Mouse (Mus musculus) embryonic facial prominence, embryonic 14.5 days (tissue): ENCODE results near the gene Zap70. TPM values are rescaled to one million over a fixed set of nuclear protein-coding genes. Genes with fewer than 3 reads are reported as not detected.

Experiments used
- ATAC-seq: fragments of 200-750 bp; cut with Nextera tagmentation; 2 replicates; pipeline ENCODE4 v1.8.0; 2017; ENCODE audit warnings: low read depth, moderate number of reproducible peaks, moderate TSS enrichment
- DNase-seq: peaks from one replicate; pipeline ENCODE4 v3.0.0-alpha.2; 2015; ENCODE audit warnings: low spot score
- H3K27ac ChIP-seq: fragments of 300-500 bp; sonication (generic); replicated peaks from 2 replicates; pipeline ENCODE4 v1.5.1; 2014; ENCODE audit warnings: low read depth, mild to moderate bottlenecking, low read length, moderate library complexity
- H3K27me3 ChIP-seq: fragments of 300-500 bp; sonication (generic); replicated peaks from 2 replicates; pipeline ENCODE4 v1.6.1; 2014; ENCODE audit warnings: low read length; ENCODE audit not compliant: control insufficient read depth, insufficient read depth
- H3K36me3 ChIP-seq: fragments of 300-500 bp; sonication (generic); 2 replicates; pipeline ENCODE4 v1.6.1; 2014; ENCODE audit warnings: low read length, mixed read lengths; ENCODE audit not compliant: control insufficient read depth, insufficient read depth
- H3K4me1 ChIP-seq: fragments of 300-500 bp; sonication (generic); 2 replicates; pipeline ENCODE4 v1.6.1; 2014; ENCODE audit warnings: antibody characterized with exemption, low read length; ENCODE audit not compliant: control insufficient read depth, insufficient read depth
- H3K4me2 ChIP-seq: fragments of 300-500 bp; sonication (generic); 2 replicates; pipeline ENCODE4 v1.6.1; 2014; ENCODE audit warnings: low read depth, mild to moderate bottlenecking, low read length, moderate library complexity, mixed read lengths
- H3K4me3 ChIP-seq: fragments of 300-500 bp; sonication (generic); 2 replicates; pipeline ENCODE4 v1.5.1; 2014; ENCODE audit warnings: low read depth, mild to moderate bottlenecking, low read length
- H3K9ac ChIP-seq: fragments of 300-500 bp; sonication (generic); 2 replicates; pipeline ENCODE4 v1.6.1; 2014; ENCODE audit warnings: low read depth, mild to moderate bottlenecking, low read length, moderate library complexity, mixed read lengths
- H3K9me3 ChIP-seq: fragments of 300-500 bp; sonication (generic); 2 replicates; pipeline ENCODE4 v1.6.1; 2016; ENCODE audit warnings: low read length; ENCODE audit not compliant: control insufficient read depth
- WGBS: fragments of 180-500 bp; shearing (Covaris S2); extraction: QIAGEN DNeasy Blood & Tissue Kit; methylation state at CpG from one replicate; pipeline ENCODE4 v1.1.7; 2014; 5-methylcytosine and 5-hydroxymethylcytosine counted together
- polyA plus RNA-seq: library from polyadenylated mRNA; unstranded; fragments of >200 nt; fragmentation: Nextera tagmentation; extraction: Ambion mirVana; gene quantifications from 2 replicates; pipeline ENCODE4 v1.2.1, GENCODE M21; 2014

Zap70 gene
- polyA plus RNA-seq, 1 experiment from 2014 or later: 0.36 TPM

DNA sequence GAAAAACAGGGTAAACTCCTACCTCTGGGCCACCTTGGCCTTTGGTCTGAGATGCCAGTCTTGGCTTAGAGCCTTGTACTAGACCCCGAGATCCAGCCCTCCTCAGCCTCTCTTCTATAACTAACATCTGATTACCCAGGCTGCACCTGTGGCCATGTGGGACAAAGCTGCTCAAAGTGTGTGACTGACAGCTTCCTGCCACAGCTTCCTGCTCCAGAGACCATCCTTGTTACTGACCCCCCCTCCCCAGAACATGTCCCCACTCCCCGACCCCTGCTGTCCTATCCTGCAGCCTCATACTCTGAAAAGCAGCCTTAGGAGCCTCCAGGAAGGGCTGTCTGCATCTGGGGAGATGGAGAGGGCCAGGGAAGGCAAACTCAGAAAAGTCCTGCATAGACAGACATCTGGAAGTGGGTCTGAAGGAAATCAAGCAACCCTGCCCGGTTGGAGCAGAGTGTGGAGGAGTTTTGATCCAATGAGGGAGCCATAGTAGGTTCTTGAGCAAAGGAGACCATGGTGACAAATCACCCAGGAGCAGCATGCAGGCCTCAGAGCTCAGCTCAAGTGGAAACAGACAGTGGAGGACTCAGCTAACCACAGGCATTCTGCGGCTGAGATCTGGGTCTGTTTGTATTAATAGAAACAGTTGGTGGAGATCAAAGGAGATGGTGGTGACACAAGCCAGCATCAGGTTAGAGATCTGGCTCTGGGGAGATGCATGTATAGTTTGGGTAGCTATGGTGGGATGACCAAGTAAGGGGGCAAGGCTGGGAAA, 5.0 kb downstream of the Zap70 start:
- Histone ChIP-seq H3K36me3 (no peaks in the 10 kb centered on the region), H3K9ac (no peak overlapping the region), H3K4me3 (no peak overlapping the region), H3K4me2 (no peak overlapping the region), H3K4me1 (no peaks in the 10 kb centered on the region), H3K9me3 (no peaks in the 10 kb centered on the region), H3K27me3 (peaks cover 8% of the 10 kb centered on the region; the same call in 1 of the 2 replicates), H3K27ac (0 out of 2 replicates have a peak overlapping the region, but pooled peaks have one; percentile 13)
- DNase-seq: peak; percentile 54
- ATAC-seq: no peak
- WGBS: 34% methylated on average over 4 of the region's 4 CpGs

DNA sequence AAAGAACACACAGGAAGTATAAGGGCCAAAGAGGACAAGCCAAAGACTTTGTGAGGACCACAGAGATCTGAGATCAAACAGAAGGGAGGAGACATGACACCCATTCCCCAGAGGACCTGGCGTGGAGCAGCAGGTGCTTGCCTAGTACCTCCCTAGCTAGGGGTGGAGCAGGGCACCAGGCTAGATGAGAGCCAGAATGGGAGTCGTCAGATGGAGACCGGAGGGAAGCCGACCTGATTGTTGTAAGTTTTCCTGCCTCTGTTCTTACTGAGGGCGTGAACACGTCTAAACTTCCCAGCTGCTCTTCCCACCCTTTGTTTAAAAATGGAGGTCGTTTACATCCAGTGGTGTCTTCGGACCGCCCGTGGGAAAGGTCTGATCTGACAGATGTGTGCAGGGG, 5.7 kb downstream of the Zap70 start:
- H3K4me3 ChIP-seq: no peak overlapping the region
- peaks cover 8% of the 10 kb centered on the region; the same call in 1 of the 2 replicates for H3K27me3 ChIP-seq
- H3K9ac ChIP-seq: no peak overlapping the region
- H3K9me3 ChIP-seq: no peaks in the 10 kb centered on the region
- 37% methylated on average over 10 of the region's 10 CpGs for WGBS
- no peak overlapping the region for H3K27ac ChIP-seq
- H3K36me3 ChIP-seq: no peaks in the 10 kb centered on the region
- no peak overlapping the region for H3K4me2 ChIP-seq
- no peaks in the 10 kb centered on the region for H3K4me1 ChIP-seq
- DNase-seq (no peak), ATAC-seq (no peak)

DNA sequence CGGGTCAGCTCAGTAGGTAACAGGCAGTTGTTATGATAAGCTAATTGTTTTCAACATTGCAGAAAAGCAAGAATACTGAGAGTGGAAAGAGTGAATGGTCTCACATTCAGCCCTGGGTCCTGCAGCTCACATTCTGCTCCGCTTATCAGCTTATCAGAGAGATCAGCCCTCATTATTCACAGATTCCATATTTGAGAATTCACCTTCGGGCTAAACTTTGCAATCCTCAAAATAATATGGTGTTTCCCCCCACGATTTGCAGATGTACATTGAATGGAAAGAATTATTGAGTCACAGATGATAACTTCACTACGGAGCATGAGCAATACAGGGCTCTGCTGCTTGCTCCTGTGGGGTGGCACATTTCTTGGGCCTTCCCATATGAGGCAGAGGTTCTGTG, 7.2 kb downstream of the Zap70 start:
- Histone ChIP-seq H3K27ac (no peak overlapping the region), H3K4me2 (no peak overlapping the region), H3K4me1 (no peaks in the 10 kb centered on the region), H3K9ac (no peak overlapping the region), H3K4me3 (no peak overlapping the region), H3K36me3 (no peaks in the 10 kb centered on the region), H3K27me3 (peaks cover 8% of the 10 kb centered on the region; the same call in 1 of the 2 replicates), H3K9me3 (no peaks in the 10 kb centered on the region)
- WGBS: 66% methylated on average over 5 of the region's 5 CpGs
- ATAC-seq (no peak), DNase-seq (no peak)

DNA sequence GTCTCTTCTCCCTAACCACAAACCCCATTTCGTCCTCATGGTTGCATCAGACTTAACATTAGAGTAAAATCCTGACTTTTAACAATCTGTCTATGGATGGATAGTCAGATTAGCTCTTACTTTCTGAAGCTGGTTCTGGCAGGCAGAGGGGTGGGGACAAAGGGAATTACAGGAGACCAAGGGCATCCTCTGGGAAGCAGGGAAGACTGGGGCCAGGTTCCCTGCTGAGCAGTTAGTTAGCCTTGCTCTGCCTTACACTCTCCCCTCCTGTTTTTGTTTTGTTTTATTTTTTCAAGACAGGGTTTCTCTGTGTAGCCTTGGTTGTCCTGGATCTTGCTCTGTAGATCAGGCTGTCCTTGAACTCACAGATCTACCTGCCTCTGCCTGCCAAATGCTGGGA, 8.4 kb downstream of the Zap70 start:
- Histone ChIP-seq H3K9ac (no peak overlapping the region), H3K4me2 (no peak overlapping the region), H3K27me3 (peaks cover 8% of the 10 kb centered on the region; the same call in 1 of the 2 replicates), H3K27ac (no peak overlapping the region), H3K4me3 (no peak overlapping the region), H3K36me3 (no peaks in the 10 kb centered on the region), H3K4me1 (no peaks in the 10 kb centered on the region), H3K9me3 (no peaks in the 10 kb centered on the region)
- 91% methylated on average over 1 of the region's 1 CpGs for WGBS
- DNase-seq (no peak), ATAC-seq (no peak)

GRCm38 (mm10) chr1:36770998-36771397, 9.4 kb downstream of the Zap70 start:
- Histone ChIP-seq H3K27me3 (peaks cover 8% of the 10 kb centered on the region; the same call in 1 of the 2 replicates), H3K4me2 (peak overlapping the region; percentile 52), H3K4me1 (no peaks in the 10 kb centered on the region), H3K9me3 (0 out of 2 replicates have a peak, but pooled peaks cover 5% of the 10 kb centered on the region), H3K4me3 (peak overlapping the region; percentile 27), H3K27ac (no peak overlapping the region), H3K36me3 (no peaks in the 10 kb centered on the region), H3K9ac (0 out of 2 replicates have a peak overlapping the region, but pooled peaks have one; percentile 25)
- DNase-seq (no peak), ATAC-seq (0 out of 2 replicates have a peak, but pooled peaks have one; percentile 23)
- WGBS: 16% methylated on average over 27 of the region's 27 CpGs

DNA sequence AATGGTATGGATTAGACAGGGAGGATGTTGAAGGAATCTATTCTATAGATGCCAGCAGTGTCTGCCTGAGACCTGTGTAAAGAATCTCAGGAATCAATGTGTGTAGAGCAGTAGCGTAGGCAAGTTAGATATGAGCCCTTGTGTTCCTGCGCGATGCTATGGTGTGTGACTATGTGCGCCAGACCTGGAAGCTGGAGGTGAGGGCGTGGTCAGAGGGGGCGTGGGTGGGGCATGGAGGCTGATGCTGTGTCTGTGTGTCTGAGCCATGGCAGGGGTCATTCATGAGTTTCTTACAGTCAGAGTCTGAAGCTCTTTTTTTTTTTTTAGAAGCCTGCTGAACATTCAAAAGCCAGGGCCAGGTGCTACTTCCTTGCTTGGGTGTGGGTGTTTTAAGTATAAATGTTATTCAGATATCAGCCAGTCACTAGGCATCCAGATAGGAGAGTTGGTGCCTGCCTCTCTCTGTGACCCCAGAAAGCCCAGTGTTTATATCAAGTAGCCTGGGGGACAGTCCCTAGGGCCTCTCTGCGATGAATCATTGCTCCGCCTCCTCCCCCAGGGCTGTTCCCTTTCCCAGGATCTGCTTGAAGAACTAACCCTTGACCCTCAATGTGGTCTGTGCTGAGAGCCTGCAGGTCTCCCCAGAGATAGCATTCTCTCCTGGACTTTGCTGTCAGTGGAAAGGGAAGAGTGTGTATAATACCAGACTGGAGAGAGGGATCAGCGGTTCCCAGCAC, 10.8 kb downstream of the Zap70 start:
- H3K4me1 ChIP-seq: no peaks in the 10 kb centered on the region
- no peak overlapping the region for H3K9ac ChIP-seq
- ATAC-seq (no peak), DNase-seq (no peak)
- WGBS: 84% methylated on average over 9 of the region's 9 CpGs
- H3K4me3 ChIP-seq: no peak overlapping the region
- H3K9me3 ChIP-seq: 0 out of 2 replicates have a peak, but pooled peaks cover 5% of the 10 kb centered on the region
- no peak overlapping the region for H3K4me2 ChIP-seq
- H3K36me3 ChIP-seq: no peaks in the 10 kb centered on the region
- H3K27me3 ChIP-seq: peaks cover 8% of the 10 kb centered on the region; the same call in 1 of the 2 replicates
- H3K27ac ChIP-seq: no peak overlapping the region

- 89% methylated on average over 9 of the region's 13 CpGs for WGBS
- H3K9me3 ChIP-seq: no peaks in the 10 kb centered on the region
- no peak overlapping the region for H3K27ac ChIP-seq
- H3K4me3 ChIP-seq: no peak overlapping the region
- DNase-seq (no peak), ATAC-seq (no peak)
- no peaks in the 10 kb centered on the region for H3K36me3 ChIP-seq
- H3K27me3 ChIP-seq: no peaks in the 10 kb centered on the region; the same call in 1 of the 2 replicates
- no peak overlapping the region for H3K9ac ChIP-seq
- H3K4me2 ChIP-seq: no peak overlapping the region
- 0 out of 2 replicates have a peak, but pooled peaks cover 7% of the 10 kb centered on the region for H3K4me1 ChIP-seq
Observed at GRCm38 (mm10) chr1:36780793-36781192, 19.2 kb downstream of the Zap70 start.

- Histone ChIP-seq H3K36me3 (no peaks in the 10 kb centered on the region), H3K9ac (no peak overlapping the region), H3K4me3 (no peak overlapping the region), H3K9me3 (no peaks in the 10 kb centered on the region), H3K4me2 (no peak overlapping the region), H3K27ac (no peak overlapping the region), H3K4me1 (0 out of 2 replicates have a peak, but pooled peaks cover 7% of the 10 kb centered on the region), H3K27me3 (no peaks in the 10 kb centered on the region; the same call in 1 of the 2 replicates)
- DNase-seq: no peak
- 79% methylated on average over 11 of the region's 11 CpGs for WGBS
- no peak for ATAC-seq
Observed at GRCm38 (mm10) chr1:36782476-36782875, 20.9 kb downstream of the Zap70 start.
